ENCODE assay signal across 14 mouse cellular contexts in the genomic region with DNA sequence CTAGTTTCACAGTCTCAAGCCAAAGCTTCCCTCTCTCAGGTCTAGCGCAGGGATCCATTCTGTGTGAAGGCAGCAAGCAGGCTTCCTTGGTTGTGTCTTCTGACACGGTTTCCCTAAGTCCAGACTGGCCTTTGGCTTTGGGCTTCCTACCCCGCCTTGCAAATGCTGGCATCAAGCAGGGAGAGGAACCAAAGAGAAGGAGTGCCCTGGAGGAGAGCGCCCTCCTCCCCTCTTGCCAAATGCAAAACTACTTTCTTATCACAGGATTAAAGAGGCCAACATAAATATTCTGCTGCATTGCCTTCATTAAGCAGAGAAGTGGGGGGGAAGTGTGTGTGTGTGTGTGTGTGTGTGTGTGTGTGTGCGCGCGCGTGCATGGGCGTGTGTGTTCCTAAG. TPM values are rescaled to one million over a fixed set of nuclear protein-coding genes. Genes with fewer than 3 reads are reported as not detected.
DNase-seq lines count a peak whose midpoint lies in the region; ATAC-seq and TF ChIP-seq lines count a peak whose summit lies in the region.
"Had no signal": no experiment of that assay in that cellular context is flagged by ENCODE, and none has a peak within 500 bp of the region (broad histone marks: within the 10 kb centered on the region; RNA-seq: fewer than 3 reads in every experiment).

No protein-coding gene starts in this region.

- 70% methylated on average over 9 of the region's 9 CpGs for WGBS in heart, embryonic 11.5 days (ENCODE audit: insufficient replicate concordance)
- WGBS in lung, embryonic 14.5 days, result 73% methylated on average over 9 of the region's 9 CpGs
- WGBS in intestine, embryonic 15.5 days, result 75% methylated on average over 9 of the region's 9 CpGs
- 40% methylated on average over 9 of the region's 9 CpGs for WGBS in small intestine, adult 2 months

- H3K4me3 ChIP-seq in heart, embryonic 11.5 days (ENCODE audit: low read depth, low read length), result no peak overlapping the region
- H3K4me3 ChIP-seq in lung, embryonic 14.5 days (ENCODE audit: low read depth, low read length), result no peak overlapping the region
- no peak overlapping the region for H3K4me3 ChIP-seq in intestine, embryonic 15.5 days (replicated peaks)
- H3K4me3 ChIP-seq in small intestine, adult 2 months (ENCODE audit: low read depth, low read length), result no peak overlapping the region
- H3K4me3 ChIP-seq: erythroblast, embryonic 14.5 days; hindbrain, embryonic 12.5 days; liver, embryonic 15.5 days had no signal

- 0 out of 2 replicates have a peak, but pooled peaks cover 3% of the 10 kb centered on the region for H3K36me3 ChIP-seq in heart, embryonic 11.5 days (ENCODE audit: control insufficient read depth, insufficient read depth, low read length)
- 0 out of 2 replicates have a peak, but pooled peaks cover 5% of the 10 kb centered on the region for H3K36me3 ChIP-seq in lung, embryonic 14.5 days (ENCODE audit: insufficient read depth)
- 0 out of 2 replicates have a peak, but pooled peaks cover 3% of the 10 kb centered on the region for H3K36me3 ChIP-seq in intestine, embryonic 15.5 days
- no peaks in the 10 kb centered on the region for H3K36me3 ChIP-seq in small intestine, adult 2 months (ENCODE audit: control insufficient read depth, insufficient read depth, low read length)
- H3K36me3 ChIP-seq: liver, embryonic 15.5 days had no signal

- ATAC-seq in heart, embryonic 11.5 days (replicated peaks; ENCODE audit: insufficient number of reproducible peaks, low FRiP score, low TSS enrichment), result no peak
- ATAC-seq in lung, embryonic 14.5 days (ENCODE audit: insufficient read depth), result peak; percentile 39
- peak; percentile 31 for ATAC-seq in intestine, embryonic 15.5 days
- ATAC-seq: midbrain, embryonic 16.5 days had no signal

- H3K4me1 ChIP-seq in heart, embryonic 11.5 days (ENCODE audit: control insufficient read depth, insufficient read depth, low read length), result peaks cover 46% of the 10 kb centered on the region
- peaks cover 13% of the 10 kb centered on the region for H3K4me1 ChIP-seq in lung, embryonic 14.5 days (ENCODE audit: insufficient read depth)
- H3K4me1 ChIP-seq in intestine, embryonic 15.5 days (replicated peaks), result peaks cover 22% of the 10 kb centered on the region
- peaks cover 16% of the 10 kb centered on the region for H3K4me1 ChIP-seq in small intestine, adult 2 months (ENCODE audit: control insufficient read depth, insufficient read depth, insufficient read length, low read length)
- H3K4me1 ChIP-seq: hindbrain, embryonic 12.5 days had no signal

- H3K27ac ChIP-seq in heart, embryonic 11.5 days (ENCODE audit: low read depth, low read length), result peak overlapping the region; percentile 96
- H3K27ac ChIP-seq in lung, embryonic 14.5 days (ENCODE audit: low read depth), result peak overlapping the region; percentile 84
- peak overlapping the region; percentile 81 for H3K27ac ChIP-seq in intestine, embryonic 15.5 days
- peak overlapping the region; percentile 83 for H3K27ac ChIP-seq in small intestine, adult 2 months (ENCODE audit: insufficient read depth, low read depth, low read length)
- H3K27ac ChIP-seq: hindbrain, embryonic 12.5 days; liver, embryonic 15.5 days had no signal

- no peak for DNase-seq in heart, adult 9 months (ENCODE audit: low spot score in 2 of 2)
- peak; percentile 27 for DNase-seq in lung, embryonic 14.5 days
- DNase-seq in lung, adult 18-20 months, result no peak
- no peak for DNase-seq in MN1 (ENCODE audit: low spot score)
- no peak for DNase-seq in natural killer cell, adult 2 months (ENCODE audit: low spot score in 2 of 2)
- DNase-seq: cerebellum, postnatal 14 days; thymus, postnatal 4 days had no signal

- TF ChIP-seq POLR2A in small intestine, adult 2 months (IDR thresholded peaks at IDR 0.05; ENCODE audit: low read depth, low read length), result no peak

- H3K9ac ChIP-seq in heart, embryonic 11.5 days (ENCODE audit: low read depth, low read length), result no peak overlapping the region; the same call in 1 of the 2 replicates
- peak overlapping the region; percentile 30 for H3K9ac ChIP-seq in lung, embryonic 14.5 days
- no peak overlapping the region for H3K9ac ChIP-seq in intestine, embryonic 15.5 days
- H3K9ac ChIP-seq: hindbrain, embryonic 12.5 days; liver, embryonic 15.5 days had no signal

- no peaks in the 10 kb centered on the region for H3K9me3 ChIP-seq in heart, embryonic 11.5 days (replicated peaks; ENCODE audit: control insufficient read depth, low read length)
- H3K9me3 ChIP-seq in lung, embryonic 14.5 days (ENCODE audit: low read depth, low read length), result no peaks in the 10 kb centered on the region
- no peaks in the 10 kb centered on the region for H3K9me3 ChIP-seq in intestine, embryonic 15.5 days
- H3K9me3 ChIP-seq: hindbrain, embryonic 12.5 days; liver, embryonic 15.5 days had no signal

- H3K4me2 ChIP-seq in heart, embryonic 11.5 days, result no peak overlapping the region
- H3K4me2 ChIP-seq in lung, embryonic 14.5 days, result no peak overlapping the region
- H3K4me2 ChIP-seq in intestine, embryonic 15.5 days (replicated peaks), result no peak overlapping the region
- H3K4me2 ChIP-seq: hindbrain, embryonic 12.5 days; liver, embryonic 15.5 days had no signal

- H3K27me3 ChIP-seq in heart, embryonic 11.5 days (ENCODE audit: control insufficient read depth, insufficient read depth, low read length), result no peaks in the 10 kb centered on the region
- H3K27me3 ChIP-seq in lung, embryonic 14.5 days (ENCODE audit: insufficient read depth, low read length), result no peaks in the 10 kb centered on the region
- H3K27me3 ChIP-seq in intestine, embryonic 15.5 days (replicated peaks), result no peaks in the 10 kb centered on the region
- no peaks in the 10 kb centered on the region for H3K27me3 ChIP-seq in small intestine, adult 2 months (ENCODE audit: control insufficient read depth, insufficient read depth, low read length)
- H3K27me3 ChIP-seq: hindbrain, embryonic 12.5 days; liver, embryonic 15.5 days had no signal

- TF ChIP-seq CTCF in lung, embryonic 14.5 days (IDR thresholded peaks at IDR 0.05; ENCODE audit: low read depth), result no peak
- TF ChIP-seq CTCF in small intestine, adult 2 months (IDR thresholded peaks at IDR 0.05; ENCODE audit: extremely low read depth, insufficient read length, insufficient replicate concordance, low read depth, low read length), result no peak

RNA-seq across cellular contexts. Expression of a gene that starts 31.0 kb away (rescaled TPM):
- 12.8 and 16.7 TPM in 2 replicates for polyA plus RNA-seq in heart, embryonic 11.5 days (2014; fragmentation: Nextera tagmentation; extraction: Ambion mirVana)
- 18.1 and 20.3 TPM in 2 replicates for polyA plus RNA-seq in lung, embryonic 14.5 days (2014; fragmentation: Nextera tagmentation; extraction: Ambion mirVana)
- 15.3 and 17.4 TPM in 2 replicates for polyA plus RNA-seq in intestine, embryonic 15.5 days (2015; fragmentation: Nextera tagmentation; extraction: Ambion mirVana)
- 2.9 and 6.7 TPM in 2 replicates for polyA plus RNA-seq in small intestine, adult 2 months (2012; rRNA removed)

RNA-seq across cellular contexts. Expression of a gene that starts 37.0 kb away (rescaled TPM):
- polyA plus RNA-seq in heart, embryonic 11.5 days (2014; fragmentation: Nextera tagmentation; extraction: Ambion mirVana), result 31.9 and 35.1 TPM in 2 replicates
- polyA plus RNA-seq in lung, embryonic 14.5 days (2014; fragmentation: Nextera tagmentation; extraction: Ambion mirVana), result 57.4 and 59.0 TPM in 2 replicates
- 45.3 and 51.1 TPM in 2 replicates for polyA plus RNA-seq in intestine, embryonic 15.5 days (2015; fragmentation: Nextera tagmentation; extraction: Ambion mirVana)
- 6.5 and 12.4 TPM in 2 replicates for polyA plus RNA-seq in small intestine, adult 2 months (2012; rRNA removed)

RNA-seq across cellular contexts. Expression of a gene that starts 43.1 kb away (rescaled TPM):
- 165 and 210 TPM in 2 replicates for polyA plus RNA-seq in heart, embryonic 11.5 days (2014; fragmentation: Nextera tagmentation; extraction: Ambion mirVana)
- polyA plus RNA-seq in lung, embryonic 14.5 days (2014; fragmentation: Nextera tagmentation; extraction: Ambion mirVana), result 72.6 and 80.5 TPM in 2 replicates
- polyA plus RNA-seq in intestine, embryonic 15.5 days (2015; fragmentation: Nextera tagmentation; extraction: Ambion mirVana), result 23.3 and 31.2 TPM in 2 replicates
- polyA plus RNA-seq in small intestine, adult 2 months (2012; rRNA removed), result 0.05 TPM in 1 of 2 replicates, not detected in the other
- polyA plus RNA-seq: erythroblast, embryonic 14.5 days had no signal

Comparison
In these comparisons a context has a peak if more than half of its experiments do, and no peak if none do; other contexts are left out.
1. RNA of a gene that starts 43.1 kb away (polyA plus RNA-seq): 165 to 210 TPM in heart, embryonic 11.5 days, 72.6 to 80.5 TPM in lung, embryonic 14.5 days and 23.3 to 31.2 TPM in intestine, embryonic 15.5 days; 0.05 TPM in small intestine, adult 2 months; every median in the first group is over 10 times any median in the second.
2. Peak in every context shown above with its lines, with median percentiles within 50 percentile points of each other: H3K27ac ChIP-seq.